Mouse (Mus musculus) lung, adult 18-20 months (tissue): ENCODE data around the gene Ciapin1.
A peak's percentile ranks its signal among the peaks of the same experiment; 100 is the strongest.
"Not testable (repeated sequence)": the region's sequence is repeated elsewhere in the genome, so short reads cannot be mapped to it uniquely, and the experiment has no call there.

Source experiments
- DNase-seq, 2 experiments: peaks; one replicate each; pipeline ENCODE4 v3.0.0; 2022; ENCODE audit warnings: mixed read lengths in 2 of 2

Ciapin1 gene

GRCm38 (mm10) chr8:94857011-94857345, 18.8 kb upstream of the Ciapin1 start:
- DNase-seq, result no peak

- DNase-seq, result not testable (repeated sequence)
Measured at GRCm38 (mm10) chr8:94854761-94855160, 16.6 kb upstream of the Ciapin1 start.

- no peak for DNase-seq
Measured at GRCm38 (mm10) chr8:94850049-94850448, 11.9 kb upstream of the Ciapin1 start.

- no peak for DNase-seq
Measured at GRCm38 (mm10) chr8:94841183-94841582, 3.0 kb upstream of the Ciapin1 start.

- DNase-seq, result peak; percentile 74 to 80
Measured at GRCm38 (mm10) chr8:94838600-94838999, 442 bp upstream of the Ciapin1 start.

- no peak for DNase-seq
Measured at GRCm38 (mm10) chr8:94836456-94837240, 1.5 kb downstream of the Ciapin1 start.

GRCm38 (mm10) chr8:94835751-94836150, 2.4 kb downstream of the Ciapin1 start:
- not testable (repeated sequence) for DNase-seq

- not testable (repeated sequence) for DNase-seq
Measured at GRCm38 (mm10) chr8:94833901-94834405, 4.2 kb downstream of the Ciapin1 start.

- DNase-seq, result no peak
Measured at GRCm38 (mm10) chr8:94828284-94828683, 9.9 kb downstream of the Ciapin1 start.

- no peak for DNase-seq
Measured at GRCm38 (mm10) chr8:94826210-94826609, 11.9 kb downstream of the Ciapin1 start.

- DNase-seq, result no peak
Measured at GRCm38 (mm10) chr8:94825170-94825569, 13.0 kb downstream of the Ciapin1 start.

GRCm38 (mm10) chr8:94822637-94823560, 15.3 kb downstream of the Ciapin1 start:
- peak; percentile 62 to 70 for DNase-seq

GRCm38 (mm10) chr8:94821381-94821780, 16.8 kb downstream of the Ciapin1 start:
- no peak for DNase-seq

GRCm38 (mm10) chr8:94820553-94820952, 17.6 kb downstream of the Ciapin1 start:
- DNase-seq, result no peak

GRCm38 (mm10) chr8:94819671-94820179, 18.4 kb downstream of the Ciapin1 start:
- no peak for DNase-seq

- DNase-seq, result no peak
Measured at GRCm38 (mm10) chr8:94817933-94818332, 20.2 kb downstream of the Ciapin1 start.

GRCm38 (mm10) chr8:94814556-94814955, 23.6 kb downstream of the Ciapin1 start:
- no peak for DNase-seq

- DNase-seq, result peak; percentile 75 to 83
Measured at GRCm38 (mm10) chr8:94812645-94813098, 25.5 kb downstream of the Ciapin1 start.

- DNase-seq, result no peak
Measured at GRCm38 (mm10) chr8:94811654-94812053, 26.5 kb downstream of the Ciapin1 start.

- DNase-seq, result no peak
Measured at GRCm38 (mm10) chr8:94810855-94811254, 27.3 kb downstream of the Ciapin1 start.

- DNase-seq, result no peak
Measured at GRCm38 (mm10) chr8:94810153-94810552, 28.0 kb downstream of the Ciapin1 start, which contains the start of gene Ccl17. Ccl17 (plus strand) TSS chr8:94810453.

- DNase-seq, result no peak
Measured at GRCm38 (mm10) chr8:94808372-94808771, 29.8 kb downstream of the Ciapin1 start.

GRCm38 (mm10) chr8:94807506-94807905, 30.7 kb downstream of the Ciapin1 start:
- no peak for DNase-seq
